Mouse (Mus musculus) layer of hippocampus, adult 2 months (tissue): ENCODE data around the gene Rspo3. TPM values are rescaled to one million over a fixed set of nuclear protein-coding genes. Genes with fewer than 3 reads are reported as not detected.
A peak's percentile ranks its signal among the peaks of the same experiment; 100 is the strongest.

Source experiments
- DNase-seq, 2 experiments: peaks; one replicate each; pipeline ENCODE4 v3.0.0; 2022; ENCODE audit warnings: low spot score in 2 of 2
- H3K27ac ChIP-seq: fragments of 200-600 bp; 2 replicates; pipeline ENCODE4 v1.8.1; 2022
- H3K4me3 ChIP-seq: fragments of 200-600 bp; 2 replicates; pipeline ENCODE4 v1.8.1; 2022; ENCODE audit warnings: mild to moderate bottlenecking
- CTCF ChIP-seq: fragments of 200-600 bp; conservative IDR thresholded peaks from 2 replicates; pipeline ENCODE4 v1.8.1; 2022; ENCODE audit warnings: antibody characterized with exemption, mild to moderate bottlenecking, moderate library complexity
- long read RNA-seq, 2 experiments: library from polyadenylated mRNA; stranded (forward); transcript quantifications; one replicate each; pipeline ENCODE4 v2.0.0; 2021; ENCODE audit warnings: borderline mapping rate in 2 of 2
- total RNA-seq, 2 experiments: library from RNA; stranded (reverse); gene quantifications; 2 replicates each; pipeline ENCODE4 v1.2.3; 2021

The Rspo3 gene
- total RNA-seq = 10 to 100 TPM; 12.5 to 13.0 TPM
- long read RNA-seq, experiment 1, transcript Rspo3-201 (5 exons, 3,085 nt) = major isoform, 11 of 11 reads
- long read RNA-seq, experiment 1, partial matches to known transcripts = 0 of 11 reads
- long read RNA-seq, experiment 1, other reads (novel, unspliced or antisense) = 0 of 11 reads
- long read RNA-seq, experiment 2, transcript Rspo3-201 (5 exons, 3,085 nt) = major isoform, 13 of 14 reads
- long read RNA-seq, experiment 2, partial matches to known transcripts = 0 of 14 reads
- long read RNA-seq, experiment 2, other reads (novel, unspliced or antisense) = 1 of 14 reads

- H3K27ac ChIP-seq = peak within 1 kb of the TSS; percentile 91
- peak within 1 kb of the TSS; percentile 84 for H3K4me3 ChIP-seq
- TF ChIP-seq CTCF = peak; percentile 32
- peak in 1 of 2 experiments; percentile 41 for DNase-seq
Observed at GRCm38 (mm10) chr10:29535546-29536260, at the start of gene Rspo3. TSS of gene Rspo3 (minus strand) at chr10:29535867.

GRCm38 (mm10) chr10:29581940-29582339, 46.3 kb upstream of the Rspo3 start:
- Histone ChIP-seq H3K27ac (0 out of 2 replicates have a peak overlapping the region, but pooled peaks have one; percentile 36), H3K4me3 (no peak overlapping the region)
- no peak for TF ChIP-seq CTCF
- DNase-seq = no peak

GRCm38 (mm10) chr10:29581476-29581875, 45.8 kb upstream of the Rspo3 start:
- DNase-seq = peak; percentile 20 to 64
- no peak for TF ChIP-seq CTCF
- H3K27ac ChIP-seq = 0 out of 2 replicates have a peak overlapping the region, but pooled peaks have one; percentile 36
- H3K4me3 ChIP-seq = no peak overlapping the region

- no peak for DNase-seq
- TF ChIP-seq CTCF = peak; percentile 58
- Histone ChIP-seq H3K27ac (no peak overlapping the region), H3K4me3 (no peak overlapping the region)
Observed at GRCm38 (mm10) chr10:29555983-29556382, 20.3 kb upstream of the Rspo3 start.

GRCm38 (mm10) chr10:29554365-29554764, 18.7 kb upstream of the Rspo3 start:
- DNase-seq = no peak
- Histone ChIP-seq H3K4me3 (no peak overlapping the region), H3K27ac (no peak overlapping the region)
- no peak for TF ChIP-seq CTCF

- no peak for DNase-seq
- Histone ChIP-seq H3K27ac (no peak overlapping the region), H3K4me3 (no peak overlapping the region)
- no peak for TF ChIP-seq CTCF
Observed at GRCm38 (mm10) chr10:29542982-29543381, 7.3 kb upstream of the Rspo3 start.

- no peak for DNase-seq
- TF ChIP-seq CTCF = no peak
- no peak overlapping the region for H3K27ac ChIP-seq
- no peak overlapping the region for H3K4me3 ChIP-seq
Observed at GRCm38 (mm10) chr10:29539516-29539915, 3.8 kb upstream of the Rspo3 start.

- no peak overlapping the region for H3K4me3 ChIP-seq
- no peak for DNase-seq
- no peak for TF ChIP-seq CTCF
- H3K27ac ChIP-seq = peak overlapping the region; percentile 18; the same call in 1 of the 2 replicates
Observed at GRCm38 (mm10) chr10:29538791-29539190, 3.1 kb upstream of the Rspo3 start.

- H3K27ac ChIP-seq = peak overlapping the region; percentile 91
- TF ChIP-seq CTCF = no peak
- no peak for DNase-seq
- peak overlapping the region; percentile 84 for H3K4me3 ChIP-seq
Observed at GRCm38 (mm10) chr10:29534830-29535227, 838 bp downstream of the Rspo3 start.

GRCm38 (mm10) chr10:29533846-29534829, 1.5 kb downstream of the Rspo3 start:
- no peak for TF ChIP-seq CTCF
- peak in 1 of 2 experiments; percentile 35 for DNase-seq
- Histone ChIP-seq H3K4me3 (peak overlapping the region; percentile 84), H3K27ac (peak overlapping the region; percentile 91)

GRCm38 (mm10) chr10:29532821-29533715, 2.6 kb downstream of the Rspo3 start:
- peak overlapping the region; percentile 84 for H3K4me3 ChIP-seq
- peak overlapping the region; percentile 91 for H3K27ac ChIP-seq
- DNase-seq = peak; percentile 86
- TF ChIP-seq CTCF = peak; percentile 90
